Mouse (Mus musculus) left cerebral cortex, postnatal 36 days (tissue): ENCODE data around the gene Odf4. TPM values are rescaled to one million over a fixed set of nuclear protein-coding genes. Genes with fewer than 3 reads are reported as not detected.
"Not testable (repeated sequence)": the region's sequence is repeated elsewhere in the genome, so short reads cannot be mapped to it uniquely, and the experiment has no call there.

Source experiments
- DNase-seq, 2 experiments: peaks; one replicate each; pipeline ENCODE4 v3.0.0; 2021 to 2022; ENCODE audit warnings: low spot score in 2 of 2, mixed read lengths in 1 of 2
- intact Hi-C: fragments of 180-260 bp; cut with DNase I; formaldehyde crosslinking; loops from one replicate; pipeline ENCODE4 v1.15.1; 2025
- total RNA-seq, 2 experiments: library from RNA; stranded (reverse); gene quantifications; 2 replicates each; pipeline ENCODE4 v1.2.3; 2021

Gene Odf4
- total RNA-seq, 2 experiments from 2014 or later = 0.47 to 0.70 TPM

- intact Hi-C loops = no loop called here
- DNase-seq = no peak
Measured at GRCm38 (mm10) chr11:68953903-68954302, 27.0 kb upstream of the Odf4 start.

DNA sequence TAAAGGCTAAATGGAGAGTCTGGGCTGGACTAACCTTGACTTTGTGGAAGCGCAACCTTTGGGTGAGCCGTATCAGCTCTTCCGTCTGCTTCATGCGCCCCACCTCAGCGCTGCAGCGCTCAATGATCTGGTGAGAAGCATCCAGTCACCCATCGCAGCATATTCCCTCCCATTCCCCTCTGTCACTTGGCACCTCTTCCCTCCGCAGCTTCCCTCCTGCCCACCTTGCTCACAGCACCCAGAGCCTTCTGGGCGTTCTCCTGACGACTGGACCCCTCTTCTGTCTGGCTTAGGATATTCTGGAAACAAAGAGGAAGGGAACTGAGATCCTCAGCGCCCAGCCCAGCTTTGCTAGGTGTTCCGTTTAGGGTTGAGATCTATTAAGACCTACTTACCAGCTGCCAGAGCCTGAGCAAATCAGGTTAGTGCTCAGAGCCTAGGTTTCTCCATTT lies 20.7 kb upstream of the Odf4 start:
- peak in 1 of 2 experiments; percentile 51 for DNase-seq
- intact Hi-C loops = no loop called here

- peak; percentile 64 to 73 for DNase-seq
- intact Hi-C loops = no loop called here
Measured at GRCm38 (mm10) chr11:68946806-68947440, 20.0 kb upstream of the Odf4 start.

DNA sequence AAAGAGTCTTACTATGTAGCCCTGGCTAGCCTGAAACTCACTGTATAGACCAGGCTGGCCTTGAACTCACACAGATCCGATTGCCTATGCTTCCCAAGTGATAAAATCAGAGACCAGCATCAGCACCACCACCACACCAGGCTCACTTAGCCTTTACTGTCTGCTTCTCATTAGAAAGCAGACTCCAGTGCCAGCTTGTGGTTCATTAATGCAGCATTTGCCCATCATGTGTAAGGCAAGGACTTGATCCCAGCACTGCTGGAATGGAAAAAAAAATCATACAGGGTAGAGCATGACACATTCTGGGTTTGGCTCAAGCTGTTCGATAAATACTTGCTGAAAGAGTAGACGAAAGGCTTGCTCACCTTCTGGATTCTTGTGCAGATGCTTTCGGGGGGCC lies 19.1 kb upstream of the Odf4 start:
- intact Hi-C loops = no loop called here
- DNase-seq = no peak

- no peak for DNase-seq
- intact Hi-C loops = no loop called here
Measured at GRCm38 (mm10) chr11:68945245-68945644, 18.4 kb upstream of the Odf4 start.

- DNase-seq = no peak
- intact Hi-C loops = no loop called here
Measured at GRCm38 (mm10) chr11:68942731-68943130, 15.8 kb upstream of the Odf4 start.

- no peak for DNase-seq
- intact Hi-C loops = no loop called here
Measured at GRCm38 (mm10) chr11:68940516-68940915, 13.6 kb upstream of the Odf4 start.

DNA sequence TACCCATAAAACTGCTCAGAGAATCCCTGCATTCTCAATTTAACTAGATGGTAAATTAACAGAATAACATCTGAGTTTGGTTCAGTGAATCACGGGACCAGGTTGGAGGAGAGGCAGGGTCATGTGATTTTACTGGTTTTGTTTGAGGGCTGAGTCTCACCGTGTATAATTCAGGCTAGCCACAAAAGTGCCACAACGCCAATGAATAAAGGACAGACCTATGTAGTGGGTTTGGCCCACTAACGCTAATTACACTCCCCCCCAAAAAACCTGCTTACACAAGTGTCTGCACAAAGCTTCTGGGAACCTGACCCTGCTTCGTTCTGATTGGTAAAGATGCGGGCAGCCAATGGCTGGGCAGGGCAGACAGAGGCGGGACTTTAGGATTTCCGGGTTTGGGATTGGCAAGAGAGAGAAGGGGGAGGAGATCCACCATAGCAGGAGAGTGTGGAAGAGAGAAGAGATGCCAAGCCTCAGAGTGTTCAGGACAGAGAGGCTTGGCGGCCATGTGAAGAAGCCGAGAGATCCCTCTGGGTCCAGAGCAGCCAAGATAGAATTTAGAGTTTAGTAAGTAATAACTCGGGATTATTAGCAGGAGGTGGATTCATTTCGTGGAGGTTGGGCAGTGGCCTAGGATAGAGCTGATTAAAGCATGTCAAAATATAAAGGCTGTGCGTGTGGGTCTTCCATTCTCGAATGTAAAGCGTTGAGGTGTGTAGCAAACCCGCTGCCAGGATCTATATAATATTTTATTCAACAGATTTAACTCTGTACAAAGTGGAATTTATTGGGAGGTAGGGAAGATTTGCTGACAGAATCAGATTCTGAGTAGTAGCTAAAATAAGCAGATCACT lies 12.8 kb upstream of the Odf4 start:
- peak; percentile 86 to 87 for DNase-seq
- intact Hi-C loops = loop anchor here (5.0 kb wide), 1 partner anchor 37 kb away; the partner anchor contains the start of gene Rpl26

DNA sequence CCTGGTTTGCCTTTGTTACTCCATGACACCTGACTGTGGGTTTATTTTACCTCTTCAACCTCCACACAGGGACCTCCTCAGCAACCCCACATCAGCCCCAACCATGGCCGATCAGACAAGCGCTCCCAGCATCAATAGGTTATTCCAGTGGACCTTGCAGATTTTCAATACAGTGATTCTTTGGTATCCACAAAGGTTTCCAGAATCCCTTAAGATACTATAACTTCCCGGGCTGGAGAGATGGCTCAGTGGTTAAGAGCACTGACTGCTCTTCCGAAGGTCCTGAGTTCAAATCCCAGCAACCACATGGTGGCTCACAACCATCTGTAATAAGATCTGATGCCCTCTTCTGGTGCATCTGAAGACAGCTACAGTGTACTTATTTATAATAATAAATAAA lies 10.1 kb upstream of the Odf4 start:
- not testable (repeated sequence) for DNase-seq
- intact Hi-C loops = loop anchor here (5.0 kb wide), 1 partner anchor 35 kb away; the partner anchor contains the start of gene Rpl26

GRCm38 (mm10) chr11:68933885-68934507 lies 7.1 kb upstream of the Odf4 start:
- no peak for DNase-seq
- intact Hi-C loops = no loop called here

GRCm38 (mm10) chr11:68929947-68930346 lies 3.1 kb upstream of the Odf4 start:
- intact Hi-C loops = no loop called here
- no peak for DNase-seq

DNA sequence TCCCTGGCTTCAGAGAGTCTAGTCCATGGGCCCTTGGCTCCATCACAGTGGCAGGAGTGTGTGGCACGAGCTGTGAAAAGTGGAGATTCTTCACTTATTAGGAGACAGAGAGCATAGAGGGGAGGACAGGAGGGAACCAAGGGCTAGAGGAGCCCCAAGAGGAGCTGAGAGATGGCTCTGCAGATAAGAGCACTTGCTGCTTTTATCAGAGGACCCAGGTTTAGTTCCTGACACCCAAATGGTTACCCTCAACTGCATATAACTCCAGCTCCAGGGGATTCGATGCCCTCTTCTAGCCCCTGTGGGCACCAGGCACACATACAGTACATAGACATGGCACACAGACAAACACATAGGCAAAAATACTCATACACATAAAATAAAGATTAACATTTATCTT lies 2.1 kb downstream of the Odf4 start:
- intact Hi-C loops = no loop called here

GRCm38 (mm10) chr11:68923191-68923590 lies 3.7 kb downstream of the Odf4 start:
- intact Hi-C loops = no loop called here
- DNase-seq = no peak

More for the DNA sequence above, 2.1 kb downstream of the Odf4 start:
- no peak for DNase-seq

DNA sequence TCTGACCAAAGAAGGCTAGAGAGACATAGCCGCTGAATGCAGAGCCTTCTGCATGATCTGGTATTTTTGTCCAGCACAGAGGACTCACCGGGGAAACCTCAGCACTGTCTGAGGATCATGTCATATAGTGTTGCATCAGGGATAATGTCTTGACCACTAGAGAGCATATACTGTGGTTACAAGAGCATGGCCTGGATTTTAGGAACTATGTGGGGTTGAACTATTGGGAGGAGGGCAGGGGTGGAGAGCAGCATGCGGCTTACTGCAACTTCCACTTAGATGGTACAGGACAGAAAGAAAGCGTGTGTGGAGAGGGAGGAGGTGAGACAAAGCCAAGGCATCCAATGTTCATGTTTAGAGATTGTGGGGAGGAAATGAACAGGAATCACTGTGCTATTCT lies 12.3 kb downstream of the Odf4 start:
- no peak for DNase-seq
- intact Hi-C loops = no loop called here

DNA sequence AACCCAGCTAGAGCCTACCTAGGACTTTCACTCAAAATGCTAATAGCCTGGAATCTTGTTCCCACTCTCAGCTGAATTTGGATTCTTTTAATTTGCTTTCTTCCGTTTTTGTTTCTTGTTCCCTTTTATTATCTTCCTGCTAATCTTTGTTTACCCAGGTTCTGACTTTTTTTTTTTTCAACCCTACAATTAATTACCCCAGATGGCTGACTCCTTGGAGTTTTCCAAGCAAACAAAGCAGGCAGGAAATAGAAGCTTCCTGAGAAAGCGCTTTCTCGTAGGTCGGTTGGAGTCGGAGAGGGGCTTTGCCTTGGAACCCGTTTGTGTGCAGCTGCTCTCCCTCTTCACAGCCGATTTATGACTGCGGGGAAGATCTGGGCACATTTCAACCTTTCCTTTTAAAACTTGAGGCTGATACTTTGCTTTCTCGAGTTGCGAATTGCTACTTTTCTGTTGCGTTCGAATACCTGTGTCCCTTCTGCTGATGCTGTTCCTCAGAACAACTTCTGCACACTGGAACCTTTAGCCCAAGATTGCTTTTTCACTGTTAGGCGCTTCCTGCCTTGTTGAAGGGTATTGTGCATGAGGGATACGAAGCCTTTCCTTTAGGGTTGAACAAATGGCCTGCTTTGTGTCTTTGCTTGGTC lies 15.2 kb downstream of the Odf4 start:
- intact Hi-C loops = no loop called here
- DNase-seq = no peak

GRCm38 (mm10) chr11:68908846-68909503 lies 17.9 kb downstream of the Odf4 start:
- intact Hi-C loops = no loop called here

GRCm38 (mm10) chr11:68907251-68907650 lies 19.6 kb downstream of the Odf4 start:
- intact Hi-C loops = no loop called here
- no peak for DNase-seq

More at GRCm38 (mm10) chr11:68908846-68909503, 17.9 kb downstream of the Odf4 start:
- DNase-seq = no peak

DNA sequence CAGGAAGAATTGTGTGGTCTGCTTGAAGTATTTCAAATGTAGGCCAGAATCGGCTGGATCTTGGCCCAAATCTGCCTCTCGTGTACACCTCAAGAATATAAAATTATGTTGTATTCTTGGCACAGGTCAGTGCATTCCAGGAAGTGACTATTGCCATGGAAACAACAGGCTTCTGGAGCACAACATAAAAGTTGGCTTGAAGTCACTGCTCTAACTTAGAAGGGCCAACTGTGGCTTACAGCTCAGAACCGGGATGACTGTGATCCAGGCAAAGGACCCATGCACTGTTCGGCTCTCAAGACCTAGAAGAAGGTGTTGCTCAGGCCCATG lies 20.5 kb downstream of the Odf4 start:
- intact Hi-C loops = no loop called here
- no peak for DNase-seq

DNA sequence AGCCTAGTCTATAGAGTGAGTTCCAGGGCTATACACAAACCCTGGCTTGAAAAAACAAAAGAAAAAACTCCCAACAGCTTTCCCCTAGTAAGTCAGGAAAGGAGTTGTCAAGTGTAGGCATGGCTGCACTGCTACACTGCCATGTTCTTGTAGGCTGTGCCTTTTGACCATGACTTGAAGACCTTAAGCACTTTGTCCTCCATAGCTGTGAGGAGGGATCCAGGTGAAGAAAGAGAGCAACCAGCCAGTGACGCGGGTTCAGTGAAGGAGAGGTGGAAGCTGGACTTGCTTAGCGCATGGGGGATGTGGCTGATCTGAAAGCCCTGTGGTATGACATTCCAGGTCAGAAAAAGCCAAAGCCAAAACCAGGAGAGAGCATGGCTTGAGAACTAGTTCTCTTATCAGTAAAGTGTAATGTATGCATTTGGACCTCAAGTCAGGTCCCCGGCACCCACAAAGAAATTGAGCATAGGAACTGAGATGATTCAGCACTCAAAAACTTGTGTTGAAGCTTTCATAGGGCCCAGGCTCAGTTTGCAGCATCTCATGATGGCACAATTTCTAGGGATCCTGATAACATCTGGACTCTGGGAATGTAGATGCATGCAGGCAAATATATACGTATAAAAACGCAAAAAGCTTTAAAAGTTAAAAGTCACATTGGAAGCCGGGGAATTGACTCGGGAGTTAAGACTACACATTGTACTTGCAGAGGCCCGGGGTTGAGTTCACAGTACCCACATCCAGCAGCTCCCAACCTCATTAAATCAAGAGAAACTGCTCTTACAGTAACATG lies 21.0 kb downstream of the Odf4 start:
- intact Hi-C loops = loop anchor here (2.0 kb wide), 1 partner anchor 77 kb away; no protein-coding TSS in a partner anchor
- no peak for DNase-seq
